Mouse (Mus musculus) neural tube, embryonic 15.5 days (tissue): ENCODE data around the gene Plpp7. TPM values are rescaled to one million over a fixed set of nuclear protein-coding genes. Genes with fewer than 3 reads are reported as not detected.

ENCODE experiments used
- ATAC-seq: fragments of 200-750 bp; cut with Nextera tagmentation; 2 replicates; pipeline ENCODE4 v1.8.0; 2017; ENCODE audit warnings: mild to moderate bottlenecking, moderate TSS enrichment, moderate library complexity; ENCODE audit not compliant: low FRiP score
- H3K27ac ChIP-seq: fragments of 300-500 bp; sonication (generic); replicated peaks from 2 replicates; pipeline ENCODE4 v1.5.1; 2015; ENCODE audit warnings: mild to moderate bottlenecking, inconsistent platforms
- H3K27me3 ChIP-seq: fragments of 300-500 bp; sonication (generic); replicated peaks from 2 replicates; pipeline ENCODE4 v1.6.1; 2015; ENCODE audit warnings: inconsistent platforms
- H3K36me3 ChIP-seq: fragments of 300-500 bp; sonication (generic); 2 replicates; pipeline ENCODE4 v1.6.1; 2015; ENCODE audit warnings: inconsistent platforms
- H3K4me1 ChIP-seq: fragments of 300-500 bp; sonication (generic); 2 replicates; pipeline ENCODE4 v1.6.1; 2015; ENCODE audit warnings: inconsistent platforms
- H3K4me2 ChIP-seq: fragments of 300-500 bp; sonication (generic); 2 replicates; pipeline ENCODE4 v1.6.1; 2015; ENCODE audit warnings: inconsistent platforms, mild to moderate bottlenecking, moderate library complexity
- H3K4me3 ChIP-seq: fragments of 300-500 bp; sonication (generic); replicated peaks from 2 replicates; pipeline ENCODE4 v1.5.1; 2015; ENCODE audit warnings: mild to moderate bottlenecking, inconsistent platforms
- H3K9ac ChIP-seq: fragments of 300-500 bp; sonication (generic); replicated peaks from 2 replicates; pipeline ENCODE4 v1.6.1; 2015; ENCODE audit warnings: mild to moderate bottlenecking, inconsistent platforms
- H3K9me3 ChIP-seq: fragments of 300-500 bp; sonication (generic); replicated peaks from 2 replicates; pipeline ENCODE4 v1.6.1; 2016; ENCODE audit warnings: inconsistent platforms
- WGBS: fragments of 180-500 bp; shearing (Covaris S2); methylation state at CpG from one replicate; pipeline ENCODE4 v1.1.7; 2015; ENCODE audit warnings: mixed read lengths; 5-methylcytosine and 5-hydroxymethylcytosine counted together
- polyA plus RNA-seq: library from polyadenylated mRNA; unstranded; fragments of >200 nt; fragmentation: Nextera tagmentation; extraction: Ambion mirVana; gene quantifications from 2 replicates; pipeline ENCODE4 v1.2.1, GENCODE M21; 2015

The Plpp7 gene
- polyA plus RNA-seq, 1 experiment from 2014 or later, result 32.6 TPM

DNA sequence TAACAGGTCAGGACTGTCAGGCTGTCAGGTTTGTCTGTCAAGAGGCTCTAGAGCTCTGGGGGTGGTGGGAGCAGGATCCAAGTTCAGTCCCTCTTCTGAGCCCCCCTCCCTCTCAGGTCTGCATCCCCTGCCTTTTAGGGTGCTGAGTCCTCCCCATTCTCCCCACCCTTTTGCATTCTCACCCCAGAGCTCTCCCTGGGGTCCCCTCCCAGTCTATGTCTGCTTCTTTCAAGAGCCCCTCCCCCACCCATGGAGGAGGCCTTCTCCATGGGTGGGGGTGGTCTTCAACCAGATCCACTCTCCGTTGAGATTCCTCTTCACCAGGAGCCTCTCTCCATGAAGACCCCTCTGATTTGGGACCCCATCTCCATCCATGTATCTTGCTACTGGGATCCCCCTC lies 54.8 kb downstream of the Plpp7 start:
- 0 out of 2 replicates have a peak, but pooled peaks have one; percentile 1 for ATAC-seq
- Histone ChIP-seq H3K4me1 (peaks cover 40% of the 10 kb centered on the region), H3K4me3 (peak overlapping the region; percentile 82), H3K27ac (peak overlapping the region; percentile 97), H3K36me3 (no peaks in the 10 kb centered on the region), H3K9me3 (no peaks in the 10 kb centered on the region), H3K4me2 (peak overlapping the region; percentile 95), H3K27me3 (no peaks in the 10 kb centered on the region), H3K9ac (peak overlapping the region; percentile 98)
- WGBS, result 27% methylated on average over 1 of the region's 1 CpGs

DNA sequence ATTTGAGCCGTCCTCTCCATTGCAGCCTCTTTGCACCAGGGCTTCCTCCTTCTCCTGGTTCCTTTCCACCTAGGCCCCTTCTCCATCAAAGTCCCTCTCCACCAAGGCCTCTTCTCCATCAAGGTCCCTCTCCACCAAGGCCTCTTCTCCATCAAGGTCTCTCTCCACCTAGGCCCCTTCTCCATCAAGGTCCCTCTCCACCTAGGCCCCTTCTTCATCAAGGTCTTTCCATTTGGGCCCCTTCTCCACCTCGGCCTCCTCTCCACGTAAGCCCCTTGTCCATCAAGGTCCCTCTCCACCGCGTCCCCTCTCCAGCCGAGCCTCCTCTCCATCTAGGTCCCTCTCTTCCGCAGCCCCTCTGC lies 55.2 kb downstream of the Plpp7 start:
- Histone ChIP-seq H3K4me2 (peak overlapping the region; percentile 95), H3K9ac (peak overlapping the region; percentile 98), H3K9me3 (no peaks in the 10 kb centered on the region), H3K4me3 (peak overlapping the region; percentile 82), H3K36me3 (no peaks in the 10 kb centered on the region), H3K27ac (peak overlapping the region; percentile 97), H3K27me3 (no peaks in the 10 kb centered on the region), H3K4me1 (peaks cover 44% of the 10 kb centered on the region)
- 7% methylated on average over 7 of the region's 7 CpGs for WGBS
- peak; percentile 78 for ATAC-seq

DNA sequence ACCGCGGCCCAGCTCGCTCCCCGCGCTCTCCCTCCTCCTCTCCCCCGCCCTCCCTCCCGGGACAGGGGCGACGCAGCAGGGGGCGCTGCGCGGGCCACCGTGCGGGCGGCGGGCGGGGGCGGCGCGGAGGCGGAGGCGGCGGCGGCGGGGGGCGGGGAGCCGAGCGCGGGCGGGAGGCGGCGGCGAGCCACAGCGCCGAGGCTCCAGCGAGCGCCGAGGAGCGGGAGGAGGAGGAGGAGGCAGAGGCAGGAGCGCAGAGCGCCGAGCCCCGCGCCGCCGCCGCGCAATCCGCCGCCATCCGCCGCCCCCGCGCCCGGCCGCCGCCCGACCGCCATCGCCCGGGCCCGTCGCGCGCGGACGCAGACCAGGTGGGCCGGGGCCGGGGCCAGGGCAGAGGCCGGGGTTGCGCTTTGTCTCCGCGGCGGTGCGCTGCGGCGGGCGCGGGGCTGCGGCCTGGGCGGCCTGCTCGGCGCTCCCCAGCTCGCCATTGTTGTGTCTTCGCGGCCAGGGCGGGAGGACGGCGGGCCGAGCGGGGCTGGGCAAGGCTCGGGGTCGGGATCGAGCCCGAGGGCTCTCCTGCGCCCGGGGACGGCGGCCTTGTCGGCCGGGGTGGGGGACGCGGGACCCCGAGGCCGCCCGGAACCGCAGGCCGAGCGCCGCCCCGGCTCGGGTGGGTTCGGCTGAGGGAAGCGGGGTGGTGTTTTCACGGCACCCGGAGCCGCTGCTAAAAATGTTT lies 55.8 kb downstream of the Plpp7 start, which contains the start of gene Prrc2b:
TSS of gene Prrc2b (plus strand) at position 159 of the 736 bp plus-strand sequence.
- Histone ChIP-seq H3K4me3 (peak within 1 kb of the TSS; percentile 82), H3K4me2 (peak within 1 kb of the TSS; percentile 95), H3K36me3 (no peaks in the 10 kb centered on the region), H3K27ac (peak within 1 kb of the TSS; percentile 97), H3K4me1 (peaks cover 49% of the 10 kb centered on the region), H3K9me3 (no peaks in the 10 kb centered on the region), H3K27me3 (no peaks in the 10 kb centered on the region), H3K9ac (peak within 1 kb of the TSS; percentile 98)
- under 1% methylated on average over 68 of the region's 117 CpGs for WGBS
- ATAC-seq, result peak; percentile 75

DNA sequence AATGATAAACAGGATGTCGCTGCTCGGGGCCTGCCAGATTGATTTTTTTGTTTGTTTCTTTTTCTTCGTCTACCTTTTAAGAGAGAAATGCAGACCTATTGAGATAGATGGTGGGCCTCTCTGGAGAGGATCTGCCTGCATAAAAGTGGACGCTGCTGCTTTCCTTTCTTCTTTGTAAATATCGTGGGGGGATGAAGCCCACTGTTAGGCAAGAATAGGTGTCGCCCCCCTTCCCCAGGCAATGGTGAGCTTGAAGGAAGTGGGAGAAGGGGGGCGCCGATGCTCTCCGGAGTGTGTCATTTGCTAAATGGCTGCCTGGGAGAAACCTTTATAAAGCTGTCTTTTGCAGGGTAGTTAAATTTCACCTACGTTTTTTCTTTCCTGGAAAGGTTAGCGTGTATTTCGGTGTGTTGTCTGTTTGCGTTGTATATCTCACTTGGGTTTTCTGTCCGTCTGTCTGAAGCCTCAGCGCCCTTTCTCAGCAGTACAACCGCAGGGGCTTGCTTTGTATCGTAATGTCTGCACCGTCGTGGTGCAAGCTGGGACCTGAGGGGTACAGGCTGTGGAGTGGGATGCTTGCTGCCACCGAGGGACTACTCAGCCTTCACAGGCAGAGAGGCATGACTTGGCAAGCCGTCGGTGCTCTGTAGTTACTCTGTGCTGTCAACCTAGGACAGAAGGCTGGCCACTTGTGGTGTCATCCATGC lies 56.5 kb downstream of the Plpp7 start:
- under 1% methylated on average over 22 of the region's 22 CpGs for WGBS
- Histone ChIP-seq H3K4me2 (peak overlapping the region; percentile 95), H3K27me3 (no peaks in the 10 kb centered on the region), H3K4me1 (peaks cover 56% of the 10 kb centered on the region), H3K27ac (peak overlapping the region; percentile 97), H3K9me3 (no peaks in the 10 kb centered on the region), H3K4me3 (peak overlapping the region; percentile 82), H3K9ac (peak overlapping the region; percentile 98), H3K36me3 (no peaks in the 10 kb centered on the region)
- ATAC-seq, result 0 out of 2 replicates have a peak, but pooled peaks have one; percentile 28

DNA sequence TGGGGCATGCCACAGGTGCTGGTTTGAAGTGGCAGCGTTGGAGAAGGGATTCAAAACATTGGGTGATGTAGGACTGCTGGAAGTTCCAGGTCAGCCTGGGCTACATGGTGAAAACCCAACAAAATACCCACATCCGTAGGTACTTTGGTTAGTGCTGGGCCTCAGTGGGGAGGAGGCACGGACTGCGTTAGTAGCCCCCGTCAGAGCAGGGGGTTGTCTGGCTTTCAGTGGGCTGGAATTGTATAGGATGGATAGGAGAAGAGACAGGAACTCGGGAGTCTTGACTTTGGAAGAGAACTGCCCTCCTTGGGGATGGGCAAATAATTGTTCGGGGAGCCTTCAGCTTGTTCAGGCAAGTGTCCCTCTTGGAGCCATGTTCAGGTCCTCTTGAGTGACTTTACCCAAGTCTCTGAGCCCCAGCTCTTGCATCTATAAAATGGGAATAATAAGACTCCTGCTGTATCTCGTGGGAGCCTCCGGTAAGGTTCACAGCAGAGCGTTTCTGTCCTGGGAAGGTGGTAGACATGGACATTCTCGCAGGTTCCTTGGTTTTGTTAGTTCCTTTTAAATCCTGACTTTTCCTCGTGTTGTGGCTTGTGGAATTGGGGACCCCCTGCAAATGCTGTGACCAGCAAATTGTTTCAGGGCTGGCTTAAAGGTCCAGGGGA lies 57.2 kb downstream of the Plpp7 start:
- Histone ChIP-seq H3K27ac (peak overlapping the region; percentile 97), H3K27me3 (no peaks in the 10 kb centered on the region), H3K9ac (peak overlapping the region; percentile 98), H3K9me3 (no peaks in the 10 kb centered on the region), H3K4me2 (peak overlapping the region; percentile 95), H3K36me3 (no peaks in the 10 kb centered on the region), H3K4me1 (peaks cover 63% of the 10 kb centered on the region), H3K4me3 (peak overlapping the region; percentile 82)
- ATAC-seq, result no peak
- 11% methylated on average over 12 of the region's 12 CpGs for WGBS

DNA sequence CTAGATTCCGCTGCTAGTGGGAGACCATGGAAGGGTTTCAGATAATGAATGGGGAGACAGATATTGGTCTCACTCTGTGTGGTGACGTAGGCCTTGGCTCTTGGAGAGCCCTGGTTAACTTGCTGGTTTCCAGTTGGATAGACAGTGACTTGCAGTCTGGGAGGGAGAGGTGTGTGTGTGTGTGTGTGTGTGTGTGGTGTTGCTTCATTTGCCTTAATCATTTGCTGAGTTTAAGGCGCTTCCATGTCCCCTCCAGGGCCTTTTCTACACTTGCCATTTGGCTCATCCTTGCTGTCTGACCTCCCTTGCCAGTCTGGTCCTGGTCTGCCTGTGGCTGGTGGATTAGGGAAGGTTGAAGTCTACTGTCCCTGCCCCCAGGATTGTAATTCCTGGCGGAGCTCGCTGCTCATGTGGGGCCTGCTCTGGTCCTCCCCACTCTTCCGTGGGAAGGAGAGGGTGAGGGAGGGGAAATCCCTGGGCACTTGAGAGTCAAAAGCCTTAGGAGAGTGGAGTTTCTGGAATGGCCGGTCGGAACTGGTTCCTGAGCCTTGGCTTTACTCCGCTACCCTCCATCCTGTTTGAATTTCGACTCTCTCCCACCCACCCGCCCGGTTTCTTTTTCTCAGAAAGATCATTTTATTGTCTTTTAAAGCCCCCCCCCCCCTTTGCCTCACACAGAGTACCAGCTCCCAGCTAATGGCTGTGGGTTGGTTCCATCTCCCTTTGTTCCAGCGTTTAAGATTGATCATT lies 57.9 kb downstream of the Plpp7 start:
- H3K4me2 ChIP-seq, result peak overlapping the region; percentile 95
- peak overlapping the region; percentile 82 for H3K4me3 ChIP-seq
- peak overlapping the region; percentile 97 for H3K27ac ChIP-seq
- no peaks in the 10 kb centered on the region for H3K9me3 ChIP-seq
- H3K9ac ChIP-seq, result peak overlapping the region; percentile 98
- peaks cover 71% of the 10 kb centered on the region for H3K4me1 ChIP-seq
- no peaks in the 10 kb centered on the region for H3K27me3 ChIP-seq
- ATAC-seq, result no peak
- WGBS, result 3% methylated on average over 13 of the region's 13 CpGs
- no peaks in the 10 kb centered on the region for H3K36me3 ChIP-seq

DNA sequence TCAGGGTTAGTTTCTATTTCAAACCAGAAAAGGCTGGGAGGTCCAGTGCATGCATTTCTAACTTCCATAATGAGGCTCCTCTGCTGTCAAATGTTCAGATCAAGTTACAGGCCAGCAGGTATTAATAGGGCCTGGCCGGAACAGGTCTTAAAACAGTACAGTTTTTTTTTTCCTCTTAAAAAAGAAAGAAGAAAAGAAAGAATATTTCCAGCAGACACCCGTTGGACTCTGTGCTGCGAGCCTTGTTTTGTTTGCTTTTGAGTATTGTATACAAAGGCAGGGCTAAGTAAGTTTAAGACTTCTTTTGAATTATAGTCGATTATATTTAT lies 58.4 kb downstream of the Plpp7 start:
- Histone ChIP-seq H3K9ac (peak overlapping the region; percentile 98), H3K4me3 (peak overlapping the region; percentile 82), H3K36me3 (no peaks in the 10 kb centered on the region), H3K9me3 (no peaks in the 10 kb centered on the region), H3K4me1 (peaks cover 76% of the 10 kb centered on the region), H3K27ac (peak overlapping the region; percentile 97; the same call in 1 of the 2 replicates), H3K27me3 (no peaks in the 10 kb centered on the region), H3K4me2 (peak overlapping the region; percentile 95)
- WGBS, result 19% methylated on average over 4 of the region's 4 CpGs
- no peak for ATAC-seq

DNA sequence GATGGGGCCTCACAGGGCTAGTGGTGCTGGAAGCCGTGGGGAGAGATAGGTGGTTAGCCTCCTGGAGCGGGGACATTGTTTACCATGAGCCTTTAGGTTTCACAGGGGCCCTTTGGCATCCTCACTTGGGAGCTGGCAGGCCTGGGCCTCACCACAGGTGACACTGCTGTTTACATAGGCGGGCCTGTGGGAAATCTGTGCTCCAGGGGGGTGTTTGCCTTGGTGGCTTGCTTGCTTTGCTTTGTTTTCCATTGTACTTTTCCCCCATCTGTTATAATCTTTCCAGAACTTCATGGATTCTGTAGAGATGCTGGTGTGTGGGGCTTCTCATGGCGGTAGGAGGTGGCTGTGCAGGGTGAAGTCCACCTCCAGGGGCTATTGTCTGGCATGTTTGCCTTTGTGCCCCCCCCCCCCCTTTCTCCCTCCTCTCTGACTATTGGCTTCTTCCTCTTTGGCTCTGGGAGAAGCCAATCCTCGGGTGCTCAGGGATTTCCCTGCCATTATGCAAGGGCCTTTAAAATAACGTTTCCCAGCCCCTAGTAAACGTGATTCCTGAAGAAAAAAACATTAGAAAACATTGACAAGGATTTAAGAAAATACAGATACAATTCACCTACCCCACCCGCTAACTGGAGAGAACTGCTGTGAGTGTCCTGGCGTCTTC lies 59.1 kb downstream of the Plpp7 start:
- 20% methylated on average over 9 of the region's 9 CpGs for WGBS
- H3K36me3 ChIP-seq, result no peaks in the 10 kb centered on the region
- peaks cover 83% of the 10 kb centered on the region for H3K4me1 ChIP-seq
- peak overlapping the region; percentile 82 for H3K4me3 ChIP-seq
- H3K9me3 ChIP-seq, result no peaks in the 10 kb centered on the region
- peak overlapping the region; percentile 98; the same call in 1 of the 2 replicates for H3K9ac ChIP-seq
- peak overlapping the region; percentile 95 for H3K4me2 ChIP-seq
- H3K27ac ChIP-seq, result peak overlapping the region; percentile 97
- ATAC-seq, result no peak
- H3K27me3 ChIP-seq, result no peaks in the 10 kb centered on the region

DNA sequence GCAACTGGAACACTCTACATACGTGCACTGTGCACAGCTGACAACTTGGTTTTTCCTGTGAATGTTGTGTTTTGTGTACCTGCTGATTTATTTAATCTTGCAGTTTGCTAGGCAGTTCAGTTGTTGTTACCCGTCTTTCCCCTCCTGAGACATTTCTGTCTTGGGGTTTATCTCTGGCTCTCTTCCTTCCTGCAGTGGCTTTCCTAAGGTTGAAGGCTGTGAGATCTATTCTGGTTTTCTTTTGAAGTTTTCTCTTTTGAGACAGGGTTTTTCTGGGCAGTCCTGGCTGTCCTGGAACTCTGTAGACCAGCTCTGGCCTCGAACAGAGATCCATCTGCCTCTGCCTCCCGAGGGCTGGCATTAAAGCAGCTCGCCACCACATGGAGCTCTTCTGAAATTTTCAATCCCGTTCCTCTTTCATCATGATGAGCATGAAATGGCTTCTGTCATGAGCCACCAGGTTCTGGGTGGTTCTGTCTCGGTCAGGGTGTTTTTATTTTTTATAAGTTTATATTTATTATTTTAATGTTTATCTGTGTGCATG lies 59.7 kb downstream of the Plpp7 start:
- Histone ChIP-seq H3K9me3 (no peaks in the 10 kb centered on the region), H3K4me2 (peak overlapping the region; percentile 95), H3K9ac (no peak overlapping the region), H3K27me3 (no peaks in the 10 kb centered on the region), H3K4me3 (no peak overlapping the region), H3K27ac (peak overlapping the region; percentile 20; the same call in 1 of the 2 replicates), H3K4me1 (peaks cover 87% of the 10 kb centered on the region), H3K36me3 (no peaks in the 10 kb centered on the region)
- 35% methylated on average over 7 of the region's 7 CpGs for WGBS
- ATAC-seq, result no peak

DNA sequence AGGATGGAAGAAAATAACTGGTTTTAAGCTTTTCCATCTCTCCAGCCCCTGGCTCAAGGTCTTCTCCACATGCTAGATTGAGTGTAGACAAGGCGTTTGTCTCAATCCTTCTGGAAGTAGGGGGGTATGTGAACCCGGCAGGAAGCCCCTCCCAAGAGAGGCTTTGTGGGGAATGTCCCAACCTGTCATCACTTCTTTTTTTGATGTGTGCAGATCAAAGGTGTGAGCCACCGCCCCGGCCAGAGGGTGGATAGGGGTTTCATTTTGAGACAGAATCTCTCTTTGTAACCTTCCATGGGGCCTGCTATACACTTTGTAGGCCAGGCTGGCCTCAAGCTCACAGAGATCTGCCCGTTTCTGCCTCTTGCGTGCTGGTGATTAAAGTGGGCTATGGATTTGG lies 60.3 kb downstream of the Plpp7 start:
- Histone ChIP-seq H3K9ac (no peak overlapping the region), H3K27me3 (no peaks in the 10 kb centered on the region), H3K27ac (peak overlapping the region; percentile 20; the same call in 1 of the 2 replicates), H3K4me3 (no peak overlapping the region), H3K36me3 (no peaks in the 10 kb centered on the region), H3K9me3 (no peaks in the 10 kb centered on the region), H3K4me2 (peak overlapping the region; percentile 95; the same call in 1 of the 2 replicates), H3K4me1 (peaks cover 87% of the 10 kb centered on the region)
- no peak for ATAC-seq
- 71% methylated on average over 6 of the region's 6 CpGs for WGBS
